Comparison of ENCODE assay signal across 8 mouse cellular contexts in genomic region chr13:96407040-96407439, GRCm38 (mm10). TPM values are rescaled to one million over a fixed set of nuclear protein-coding genes. Genes with fewer than 3 reads are reported as not detected.
DNase-seq lines count a peak whose midpoint lies in the region; ATAC-seq and TF ChIP-seq lines count a peak whose summit lies in the region.

No protein-coding gene starts in this region.

- WGBS in forebrain, embryonic 14.5 days: 57% methylated on average over 4 of the region's 4 CpGs
- WGBS in forebrain, embryonic 11.5 days: 71% methylated on average over 4 of the region's 4 CpGs
- 70% methylated on average over 4 of the region's 4 CpGs for WGBS in midbrain, embryonic 15.5 days

- peak; percentile 84 for DNase-seq in forebrain, embryonic 14.5 days (ENCODE audit: low spot score)
- DNase-seq in forebrain, embryonic 11.5 days (ENCODE audit: low spot score): no peak
- no peak for DNase-seq in testis, postnatal 14 days (ENCODE audit: low spot score)
- peak; percentile 25 for DNase-seq in fibroblast of lung, adult 2 months (ENCODE audit: low read depth)
- DNase-seq in kidney, postnatal 10 days: peak; percentile 56

- no peak overlapping the region for H3K9ac ChIP-seq in forebrain, embryonic 14.5 days (ENCODE audit: low read length)
- H3K9ac ChIP-seq in forebrain, embryonic 11.5 days (ENCODE audit: low read length): no peak overlapping the region
- no peak overlapping the region for H3K9ac ChIP-seq in midbrain, embryonic 15.5 days

- H3K36me3 ChIP-seq in forebrain, embryonic 14.5 days (ENCODE audit: control insufficient read depth, insufficient read depth, low read length): peaks cover 80% of the 10 kb centered on the region
- H3K36me3 ChIP-seq in forebrain, embryonic 11.5 days (ENCODE audit: control insufficient read depth, insufficient read depth, low read length): peaks cover 2% of the 10 kb centered on the region; the same call in 1 of the 2 replicates
- peaks cover 8% of the 10 kb centered on the region for H3K36me3 ChIP-seq in testis, adult 2 months (ENCODE audit: control insufficient read depth, insufficient read depth, low read length)
- H3K36me3 ChIP-seq in midbrain, embryonic 15.5 days (replicated peaks): peaks cover 38% of the 10 kb centered on the region; the same call in 1 of the 2 replicates

- ATAC-seq in forebrain, embryonic 14.5 days: peak; percentile 87
- ATAC-seq in forebrain, embryonic 11.5 days (replicated peaks; ENCODE audit: low FRiP score): no peak
- ATAC-seq in midbrain, embryonic 15.5 days (replicated peaks): peak; percentile 50; the same call in 1 of the 2 replicates
- no peak for ATAC-seq in granulocyte monocyte progenitor cell, adult 5-6 weeks (replicated peaks; ENCODE audit: poor library complexity, severe bottlenecking)

- no peak overlapping the region for H3K4me2 ChIP-seq in forebrain, embryonic 14.5 days (ENCODE audit: low read length)
- H3K4me2 ChIP-seq in forebrain, embryonic 11.5 days (ENCODE audit: low read depth, low read length, severe bottlenecking): no peak overlapping the region
- H3K4me2 ChIP-seq in midbrain, embryonic 15.5 days: no peak overlapping the region

- no peak overlapping the region for H3K27ac ChIP-seq in forebrain, embryonic 14.5 days (ENCODE audit: low read depth, low read length)
- H3K27ac ChIP-seq in forebrain, embryonic 11.5 days (ENCODE audit: low read depth, low read length): no peak overlapping the region
- H3K27ac ChIP-seq in testis, adult 2 months (ENCODE audit: control insufficient read depth, insufficient read depth, low read depth, low read length): no peak overlapping the region
- H3K27ac ChIP-seq in midbrain, embryonic 15.5 days: no peak overlapping the region

- TF ChIP-seq POLR2A in testis, adult 2 months (IDR thresholded peaks at IDR 0.05; ENCODE audit: control insufficient read depth, low read depth, low read length): no peak

- no peak overlapping the region for H3K4me3 ChIP-seq in forebrain, embryonic 14.5 days (ENCODE audit: low read depth, low read length)
- no peak overlapping the region for H3K4me3 ChIP-seq in forebrain, embryonic 11.5 days (ENCODE audit: low read depth, low read length)
- H3K4me3 ChIP-seq in testis, adult 2 months (ENCODE audit: control insufficient read depth, low read depth, low read length): no peak overlapping the region
- H3K4me3 ChIP-seq in midbrain, embryonic 15.5 days: no peak overlapping the region

- H3K4me1 ChIP-seq in forebrain, embryonic 14.5 days (ENCODE audit: control insufficient read depth, insufficient read depth, low read length): no peaks in the 10 kb centered on the region
- no peaks in the 10 kb centered on the region for H3K4me1 ChIP-seq in forebrain, embryonic 11.5 days (replicated peaks; ENCODE audit: control insufficient read depth, insufficient read depth, low read length)
- no peaks in the 10 kb centered on the region for H3K4me1 ChIP-seq in testis, adult 2 months (ENCODE audit: control insufficient read depth, insufficient read depth, low read length)
- H3K4me1 ChIP-seq in midbrain, embryonic 15.5 days: no peaks in the 10 kb centered on the region

- peak; percentile 63; the same call in 1 of the 2 replicates for TF ChIP-seq CTCF in testis, adult 2 months (IDR thresholded peaks at IDR 0.05; ENCODE audit: control insufficient read depth, insufficient read depth, insufficient replicate concordance, low read depth, low read length)

- H3K9me3 ChIP-seq in forebrain, embryonic 14.5 days (replicated peaks; ENCODE audit: control insufficient read depth, low read length): no peaks in the 10 kb centered on the region
- H3K9me3 ChIP-seq in forebrain, embryonic 11.5 days (ENCODE audit: control insufficient read depth, low read length): no peaks in the 10 kb centered on the region
- H3K9me3 ChIP-seq in midbrain, embryonic 15.5 days: no peaks in the 10 kb centered on the region

- H3K27me3 ChIP-seq in forebrain, embryonic 14.5 days (replicated peaks; ENCODE audit: control insufficient read depth, insufficient read depth, low read length): no peaks in the 10 kb centered on the region
- H3K27me3 ChIP-seq in forebrain, embryonic 11.5 days (ENCODE audit: control insufficient read depth, insufficient read depth, low read length): no peaks in the 10 kb centered on the region
- H3K27me3 ChIP-seq in testis, adult 2 months (ENCODE audit: control insufficient read depth, insufficient read depth, low read length): no peaks in the 10 kb centered on the region
- no peaks in the 10 kb centered on the region for H3K27me3 ChIP-seq in midbrain, embryonic 15.5 days (replicated peaks)

RNA-seq across cellular contexts. Expression of gene Poc5, which starts 18.9 kb away (rescaled TPM):
- polyA plus RNA-seq in forebrain, embryonic 14.5 days (2014; fragmentation: Nextera tagmentation; extraction: Ambion mirVana): 28.0 and 35.3 TPM in 2 replicates
- polyA plus RNA-seq in forebrain, embryonic 11.5 days (2014; fragmentation: Nextera tagmentation; extraction: Ambion mirVana): 25.8 and 27.3 TPM in 2 replicates
- polyA plus RNA-seq in testis, adult 2 months (2012; rRNA removed): 16.2 and 16.6 TPM in 2 replicates
- polyA plus RNA-seq in midbrain, embryonic 15.5 days (2015; fragmentation: Nextera tagmentation; extraction: Ambion mirVana): 17.6 and 19.5 TPM in 2 replicates
- 9.1 and 18.5 TPM in 2 replicates for total RNA-seq in granulocyte monocyte progenitor cell, adult 5-6 weeks (2014; fragmentation: Nextera tagmentation)
- 14.1 and 21.1 TPM in 2 replicates for total RNA-seq in granulocyte monocyte progenitor cell, adult 5-6 weeks (2017)

Comparison
In these comparisons a context has a peak if more than half of its experiments do, and no peak if none do; other contexts are left out.
1. ATAC-seq: peak in forebrain, embryonic 14.5 days (single experiment) and midbrain, embryonic 15.5 days (single experiment); none in forebrain, embryonic 11.5 days (single experiment) and granulocyte monocyte progenitor cell, adult 5-6 weeks (single experiment).
2. DNase-seq: peak in forebrain, embryonic 14.5 days (single experiment), fibroblast of lung, adult 2 months (single experiment) and kidney, postnatal 10 days (single experiment); none in forebrain, embryonic 11.5 days (single experiment) and testis, postnatal 14 days (single experiment).